Mouse (Mus musculus) heart, postnatal 0 days (tissue): ENCODE results near the gene Sfxn3.

ENCODE experiments used
- CTCF ChIP-seq: IDR thresholded peaks from 2 replicates; pipeline ENCODE4 v1.5.1; 2016; ENCODE audit warnings: antibody characterized with exemption, control low read depth, low read depth
- EP300 ChIP-seq: IDR thresholded peaks from 2 replicates; pipeline ENCODE4 v1.6.1; 2016; ENCODE audit warnings: antibody characterized with exemption, low read depth

- TF ChIP-seq EP300 (no peak), CTCF (peak; percentile 88)
Observed at GRCm38 (mm10) chr19:45081279-45081678, 34.0 kb downstream of the Sfxn3 start.
